Mouse (Mus musculus) ES-E14 (cell line): ENCODE data around the gene Cx3cr1.

ENCODE experiments used
- CHD2 ChIP-seq: IDR thresholded peaks from 2 replicates; pipeline ENCODE4 v1.6.1; 2014; ENCODE audit warnings: mild to moderate bottlenecking, low read depth, low read length, inconsistent platforms
- HCFC1 ChIP-seq: IDR thresholded peaks from 2 replicates; pipeline ENCODE4 v1.6.1; 2012; ENCODE audit warnings: low read length, inconsistent platforms, borderline replicate concordance; ENCODE audit not compliant: insufficient read depth
- MAFK ChIP-seq: IDR thresholded peaks from 2 replicates; pipeline ENCODE4 v1.6.1; 2014; ENCODE audit warnings: mild to moderate bottlenecking, low read depth, low read length, inconsistent platforms; ENCODE audit not compliant: insufficient read depth
- ZNF384 ChIP-seq: IDR thresholded peaks from 2 replicates; pipeline ENCODE4 v1.6.1; 2012; ENCODE audit warnings: low read depth, low read length, inconsistent platforms

- TF ChIP-seq MAFK (no peak), CHD2 (no peak), ZNF384 (no peak), HCFC1 (no peak)
These were observed 45.1 kb downstream of the Cx3cr1 start for GRCm38 (mm10) chr9:120024625-120025024.
